Mouse (Mus musculus) hindbrain, embryonic 14.5 days (tissue): ENCODE measurements at regions not wholly inside any gene's neighbourhood (a gene's known extent, or its start where the extent isn't known, plus 50 kb on each side); places are given as distances from the start of the nearest gene placed in this dataset.

Source experiments
- ATAC-seq: fragments of 200-750 bp; cut with Nextera tagmentation; 2 replicates; pipeline ENCODE4 v1.8.0; 2017; ENCODE audit warnings: moderate number of reproducible peaks, mild to moderate bottlenecking, moderate TSS enrichment, moderate library complexity; ENCODE audit not compliant: low FRiP score
- DNase-seq: peaks from one replicate; pipeline ENCODE4 v3.0.0-alpha.2; 2015; ENCODE audit warnings: low spot score
- H3K27ac ChIP-seq: fragments of 300-500 bp; sonication (generic); 2 replicates; pipeline ENCODE4 v1.5.1; 2014; ENCODE audit warnings: mild to moderate bottlenecking, moderate library complexity
- H3K27me3 ChIP-seq: fragments of 300-500 bp; sonication (generic); 2 replicates; pipeline ENCODE4 v1.6.1; 2014; ENCODE audit warnings: mild to moderate bottlenecking, low read length, mixed read lengths; ENCODE audit not compliant: control insufficient read depth, insufficient read depth
- H3K36me3 ChIP-seq: fragments of 300-500 bp; sonication (generic); replicated peaks from 2 replicates; pipeline ENCODE4 v1.6.1; 2014; ENCODE audit not compliant: control insufficient read depth, insufficient read depth
- H3K4me1 ChIP-seq: fragments of 300-500 bp; sonication (generic); replicated peaks from 2 replicates; pipeline ENCODE4 v1.6.1; 2014; ENCODE audit warnings: antibody characterized with exemption, low read length, mixed read lengths; ENCODE audit not compliant: control insufficient read depth, insufficient read depth
- H3K4me2 ChIP-seq: fragments of 300-500 bp; sonication (generic); replicated peaks from 2 replicates; pipeline ENCODE4 v1.6.1; 2014; ENCODE audit warnings: mild to moderate bottlenecking, moderate library complexity
- H3K4me3 ChIP-seq: fragments of 300-500 bp; sonication (generic); replicated peaks from 2 replicates; pipeline ENCODE4 v1.5.1; 2014; ENCODE audit warnings: mild to moderate bottlenecking, low read length
- H3K9ac ChIP-seq: fragments of 300-500 bp; sonication (generic); 2 replicates; pipeline ENCODE4 v1.6.1; 2014
- H3K9me3 ChIP-seq: fragments of 300-500 bp; sonication (generic); 2 replicates; pipeline ENCODE4 v1.6.1; 2016; ENCODE audit warnings: low read length; ENCODE audit not compliant: control insufficient read depth
- WGBS: fragments of 180-500 bp; shearing (Covaris S2); extraction: QIAGEN DNeasy Blood & Tissue Kit; methylation state at CpG from one replicate; pipeline ENCODE4 v1.1.7; 2014; 5-methylcytosine and 5-hydroxymethylcytosine counted together

- no peak overlapping the region for H3K27ac ChIP-seq
- no peak overlapping the region for H3K9ac ChIP-seq
- no peak overlapping the region for H3K4me2 ChIP-seq
- no peaks in the 10 kb centered on the region for H3K36me3 ChIP-seq
- no peak for DNase-seq
- H3K4me3 ChIP-seq = no peak overlapping the region
- ATAC-seq = no peak
- H3K27me3 ChIP-seq = no peaks in the 10 kb centered on the region; the same call in 1 of the 2 replicates
- H3K9me3 ChIP-seq = no peaks in the 10 kb centered on the region
- 86% methylated on average over 9 of the region's 9 CpGs for WGBS
- no peaks in the 10 kb centered on the region for H3K4me1 ChIP-seq
Measured at GRCm38 (mm10) chr4:124326301-124326700, 284.3 kb downstream of the 3100002H09Rik start.

GRCm38 (mm10) chr4:124323589-124323988 is 287.0 kb downstream of the 3100002H09Rik start:
- DNase-seq (no peak), ATAC-seq (no peak)
- Histone ChIP-seq H3K9ac (no peak overlapping the region), H3K27me3 (no peaks in the 10 kb centered on the region), H3K4me1 (no peaks in the 10 kb centered on the region), H3K36me3 (no peaks in the 10 kb centered on the region), H3K4me2 (no peak overlapping the region), H3K9me3 (no peaks in the 10 kb centered on the region), H3K4me3 (no peak overlapping the region), H3K27ac (no peak overlapping the region)
- WGBS = 56% methylated on average over 3 of the region's 3 CpGs

- H3K4me3 ChIP-seq = no peak overlapping the region
- 57% methylated on average over 7 of the region's 7 CpGs for WGBS
- H3K4me2 ChIP-seq = no peak overlapping the region
- H3K27ac ChIP-seq = no peak overlapping the region
- H3K9ac ChIP-seq = no peak overlapping the region
- no peaks in the 10 kb centered on the region for H3K27me3 ChIP-seq
- no peaks in the 10 kb centered on the region for H3K9me3 ChIP-seq
- DNase-seq = peak; percentile 30
- H3K36me3 ChIP-seq = no peaks in the 10 kb centered on the region
- H3K4me1 ChIP-seq = no peaks in the 10 kb centered on the region
- no peak for ATAC-seq
Measured at GRCm38 (mm10) chr4:124321221-124321620, 289.4 kb downstream of the 3100002H09Rik start.

GRCm38 (mm10) chr4:124317042-124317441 is 293.6 kb downstream of the 3100002H09Rik start:
- Histone ChIP-seq H3K27me3 (no peaks in the 10 kb centered on the region), H3K9me3 (0 out of 2 replicates have a peak, but pooled peaks cover 3% of the 10 kb centered on the region), H3K36me3 (no peaks in the 10 kb centered on the region), H3K4me3 (no peak overlapping the region), H3K4me1 (no peaks in the 10 kb centered on the region), H3K9ac (no peak overlapping the region), H3K4me2 (no peak overlapping the region), H3K27ac (no peak overlapping the region)
- ATAC-seq = no peak
- no peak for DNase-seq
- 33% methylated on average over 4 of the region's 4 CpGs for WGBS

GRCm38 (mm10) chr4:124311657-124312056 is 298.9 kb downstream of the 3100002H09Rik start:
- no peak overlapping the region for H3K4me2 ChIP-seq
- WGBS = 79% methylated on average over 5 of the region's 5 CpGs
- no peak overlapping the region for H3K9ac ChIP-seq
- DNase-seq = no peak
- no peaks in the 10 kb centered on the region for H3K36me3 ChIP-seq
- no peak overlapping the region for H3K27ac ChIP-seq
- H3K4me1 ChIP-seq = peaks cover 8% of the 10 kb centered on the region
- no peaks in the 10 kb centered on the region for H3K27me3 ChIP-seq
- 0 out of 2 replicates have a peak, but pooled peaks cover 3% of the 10 kb centered on the region for H3K9me3 ChIP-seq
- H3K4me3 ChIP-seq = no peak overlapping the region
- ATAC-seq = no peak

GRCm38 (mm10) chr4:124310594-124310993 is 300.0 kb downstream of the 3100002H09Rik start:
- DNase-seq (peak; percentile 40), ATAC-seq (0 out of 2 replicates have a peak, but pooled peaks have one; percentile 43)
- H3K27ac ChIP-seq = peak overlapping the region; percentile 7; the same call in 1 of the 2 replicates
- no peak overlapping the region for H3K4me3 ChIP-seq
- H3K27me3 ChIP-seq = no peaks in the 10 kb centered on the region
- WGBS = 10% methylated on average over 10 of the region's 10 CpGs
- H3K4me1 ChIP-seq = peaks cover 15% of the 10 kb centered on the region
- no peaks in the 10 kb centered on the region for H3K36me3 ChIP-seq
- peak overlapping the region; percentile 9; the same call in 1 of the 2 replicates for H3K4me2 ChIP-seq
- H3K9me3 ChIP-seq = 0 out of 2 replicates have a peak, but pooled peaks cover 3% of the 10 kb centered on the region
- no peak overlapping the region for H3K9ac ChIP-seq

GRCm38 (mm10) chr4:124305871-124306555 is 304.6 kb downstream of the 3100002H09Rik start:
- Histone ChIP-seq H3K4me1 (peaks cover 18% of the 10 kb centered on the region), H3K4me2 (no peak overlapping the region), H3K36me3 (no peaks in the 10 kb centered on the region), H3K27ac (0 out of 2 replicates have a peak overlapping the region, but pooled peaks have one; percentile 39), H3K9me3 (no peaks in the 10 kb centered on the region), H3K9ac (no peak overlapping the region; the same call in 1 of the 2 replicates), H3K4me3 (no peak overlapping the region), H3K27me3 (no peaks in the 10 kb centered on the region)
- ATAC-seq = no peak
- DNase-seq = no peak
- 44% methylated on average over 10 of the region's 10 CpGs for WGBS

- no peaks in the 10 kb centered on the region for H3K9me3 ChIP-seq
- H3K27ac ChIP-seq = no peak overlapping the region
- H3K36me3 ChIP-seq = no peaks in the 10 kb centered on the region
- WGBS = 56% methylated on average over 7 of the region's 7 CpGs
- H3K4me1 ChIP-seq = peaks cover 10% of the 10 kb centered on the region
- H3K4me3 ChIP-seq = no peak overlapping the region
- DNase-seq (no peak), ATAC-seq (no peak)
- H3K4me2 ChIP-seq = no peak overlapping the region
- no peak overlapping the region for H3K9ac ChIP-seq
- H3K27me3 ChIP-seq = no peaks in the 10 kb centered on the region
Measured at GRCm38 (mm10) chr4:124302950-124303349, 307.7 kb downstream of the 3100002H09Rik start.

GRCm38 (mm10) chr4:124298667-124299437 is 311.8 kb downstream of the 3100002H09Rik start:
- no peak overlapping the region for H3K4me2 ChIP-seq
- H3K9me3 ChIP-seq = no peaks in the 10 kb centered on the region
- no peaks in the 10 kb centered on the region; the same call in 1 of the 2 replicates for H3K4me1 ChIP-seq
- H3K36me3 ChIP-seq = no peaks in the 10 kb centered on the region
- WGBS = 18% methylated on average over 10 of the region's 10 CpGs
- H3K27ac ChIP-seq = no peak overlapping the region
- ATAC-seq = no peak
- no peak for DNase-seq
- H3K4me3 ChIP-seq = no peak overlapping the region
- H3K9ac ChIP-seq = no peak overlapping the region
- no peaks in the 10 kb centered on the region for H3K27me3 ChIP-seq
